Mouse (Mus musculus): ENCODE results near the gene Sirt4. TPM values are rescaled to one million over a fixed set of nuclear protein-coding genes. Genes with fewer than 3 reads are reported as not detected.

Sirt4 gene
- polyA plus RNA-seq, 1 experiment from 2014 or later: 24.2 TPM

Other genes with a start within 250 kb of the Sirt4 start
- gene Pop5, start 248.9 kb downstream of the Sirt4 start, polyA plus RNA-seq (2016; fragmentation: Nextera tagmentation; extraction: Ambion mirVana): 76.7 and 79.0 TPM in 2 replicates
- 196 and 208 TPM in 2 replicates for gene Rnf10, start 211.8 kb downstream of the Sirt4 start, polyA plus RNA-seq (2016; fragmentation: Nextera tagmentation; extraction: Ambion mirVana)
- gene Coq5, start 205.1 kb downstream of the Sirt4 start, polyA plus RNA-seq (2016; fragmentation: Nextera tagmentation; extraction: Ambion mirVana): 48.5 and 52.8 TPM in 2 replicates
- gene Dynll1, start 183.7 kb downstream of the Sirt4 start, polyA plus RNA-seq (2016; fragmentation: Nextera tagmentation; extraction: Ambion mirVana): 1,312 and 1,433 TPM in 2 replicates
- 346 and 358 TPM in 2 replicates for gene Srsf9, start 157.5 kb downstream of the Sirt4 start, polyA plus RNA-seq (2016; fragmentation: Nextera tagmentation; extraction: Ambion mirVana)
- gene Gatc, start 143.5 kb downstream of the Sirt4 start, polyA plus RNA-seq (2016; fragmentation: Nextera tagmentation; extraction: Ambion mirVana): 39.7 and 43.6 TPM in 2 replicates
- gene Triap1, start 143.5 kb downstream of the Sirt4 start, polyA plus RNA-seq (2016; fragmentation: Nextera tagmentation; extraction: Ambion mirVana): 50.8 and 57.3 TPM in 2 replicates
- 768 and 803 TPM in 2 replicates for gene Cox6a1, start 135.7 kb downstream of the Sirt4 start, polyA plus RNA-seq (2016; fragmentation: Nextera tagmentation; extraction: Ambion mirVana)
- 211 and 227 TPM in 2 replicates for gene Msi1, start 55.1 kb downstream of the Sirt4 start, polyA plus RNA-seq (2016; fragmentation: Nextera tagmentation; extraction: Ambion mirVana)
- gene Pla2g1b, start 18.5 kb downstream of the Sirt4 start, polyA plus RNA-seq (2016; fragmentation: Nextera tagmentation; extraction: Ambion mirVana): not detected in 2 replicates
- gene Pxn, start 22.0 kb upstream of the Sirt4 start, polyA plus RNA-seq (2016; fragmentation: Nextera tagmentation; extraction: Ambion mirVana): 24.0 and 27.2 TPM in 2 replicates
- 863 and 871 TPM in 2 replicates for gene Rplp0, start 74.7 kb upstream of the Sirt4 start, polyA plus RNA-seq (2016; fragmentation: Nextera tagmentation; extraction: Ambion mirVana)
- 63.1 and 65.3 TPM in 2 replicates for gene Gcn1l1, start 80.5 kb upstream of the Sirt4 start, polyA plus RNA-seq (2016; fragmentation: Nextera tagmentation; extraction: Ambion mirVana)
- gene Rab35, start 147.2 kb upstream of the Sirt4 start, polyA plus RNA-seq (2016; fragmentation: Nextera tagmentation; extraction: Ambion mirVana): 17.5 and 18.6 TPM in 2 replicates
- gene Bicdl1, start 246.9 kb upstream of the Sirt4 start, polyA plus RNA-seq (2016; fragmentation: Nextera tagmentation; extraction: Ambion mirVana): 17.8 and 19.9 TPM in 2 replicates

All from midbrain, embryonic 12.5 days (tissue).